Comparison of ENCODE assay signal across 28 mouse cellular contexts in the genomic region with DNA sequence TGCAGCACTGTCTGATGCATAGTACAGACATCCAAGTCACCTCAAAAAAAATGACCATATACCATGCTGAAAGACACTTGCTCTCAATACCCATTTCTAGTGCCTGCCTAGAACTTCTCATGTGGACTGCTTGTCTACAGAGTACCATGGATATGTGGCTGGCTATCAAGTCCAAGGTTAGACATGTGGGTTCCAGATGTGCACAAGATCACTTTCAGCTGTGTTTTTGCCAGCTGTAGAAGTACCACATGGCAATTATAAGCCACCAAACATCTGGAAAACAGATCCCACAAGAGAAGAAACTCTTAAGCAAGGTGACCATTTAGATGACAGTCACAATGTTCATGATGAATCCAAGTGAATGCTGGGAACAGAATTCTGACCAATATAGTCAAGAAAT.
A peak's percentile ranks its signal among the peaks of the same experiment; 100 is the strongest.
DNase-seq lines count a peak whose midpoint lies in the region; ATAC-seq and TF ChIP-seq lines count a peak whose summit lies in the region.
"Had no signal": no experiment of that assay in that cellular context is flagged by ENCODE, and none has a peak within 500 bp of the region (broad histone marks: within the 10 kb centered on the region; RNA-seq: fewer than 3 reads in every experiment).

No protein-coding gene starts in this region.

- no peak for TF ChIP-seq CTCF in liver, postnatal 0 days (IDR thresholded peaks at IDR 0.05; ENCODE audit: low read depth)

- H3K4me1 ChIP-seq in hindbrain, embryonic 10.5 days (replicated peaks): peaks cover 15% of the 10 kb centered on the region
- no peaks in the 10 kb centered on the region for H3K4me1 ChIP-seq in hindbrain, embryonic 16.5 days (ENCODE audit: control insufficient read depth, insufficient read depth, low read depth, low read length)
- H3K4me1 ChIP-seq in embryonic facial prominence, embryonic 14.5 days (ENCODE audit: control insufficient read depth, insufficient read depth, low read length): no peaks in the 10 kb centered on the region
- peaks cover 22% of the 10 kb centered on the region for H3K4me1 ChIP-seq in limb, embryonic 12.5 days (replicated peaks)
- H3K4me1 ChIP-seq in liver, postnatal 0 days (ENCODE audit: insufficient read depth): no peaks in the 10 kb centered on the region
- no peaks in the 10 kb centered on the region for H3K4me1 ChIP-seq in midbrain, embryonic 11.5 days (ENCODE audit: control insufficient read depth, insufficient read depth, low read length)
- H3K4me1 ChIP-seq: forebrain, embryonic 15.5 days had no signal

- ATAC-seq in hindbrain, embryonic 16.5 days: no peak
- ATAC-seq in embryonic facial prominence, embryonic 14.5 days (ENCODE audit: low read depth): no peak
- no peak for ATAC-seq in limb, embryonic 12.5 days (ENCODE audit: insufficient number of reproducible peaks, insufficient read depth, low FRiP score, low TSS enrichment, low read depth)
- ATAC-seq in liver, postnatal 0 days: no peak
- ATAC-seq in midbrain, embryonic 11.5 days (ENCODE audit: low FRiP score): no peak
- ATAC-seq: forebrain, embryonic 15.5 days; hindbrain, postnatal 0 days; midbrain, embryonic 13.5 days; Patski had no signal

- H3K9me3 ChIP-seq in hindbrain, embryonic 10.5 days: no peaks in the 10 kb centered on the region
- no peaks in the 10 kb centered on the region for H3K9me3 ChIP-seq in hindbrain, embryonic 16.5 days (ENCODE audit: control insufficient read depth, low read length)
- H3K9me3 ChIP-seq in embryonic facial prominence, embryonic 14.5 days (ENCODE audit: control insufficient read depth, low read length): no peaks in the 10 kb centered on the region
- H3K9me3 ChIP-seq in limb, embryonic 12.5 days: no peaks in the 10 kb centered on the region
- no peaks in the 10 kb centered on the region for H3K9me3 ChIP-seq in liver, postnatal 0 days (ENCODE audit: low read length)
- no peaks in the 10 kb centered on the region for H3K9me3 ChIP-seq in midbrain, embryonic 11.5 days (ENCODE audit: control insufficient read depth, low read length)
- H3K9me3 ChIP-seq: embryonic facial prominence, embryonic 13.5 days; forebrain, embryonic 15.5 days; limb, embryonic 13.5 days; midbrain, embryonic 13.5 days had no signal

- no peak overlapping the region for H3K9ac ChIP-seq in hindbrain, embryonic 16.5 days (ENCODE audit: low read depth, low read length)
- H3K9ac ChIP-seq in embryonic facial prominence, embryonic 14.5 days (ENCODE audit: low read depth, low read length): no peak overlapping the region
- H3K9ac ChIP-seq in limb, embryonic 12.5 days (replicated peaks): no peak overlapping the region
- no peak overlapping the region for H3K9ac ChIP-seq in liver, postnatal 0 days (replicated peaks)
- H3K9ac ChIP-seq in midbrain, embryonic 11.5 days (ENCODE audit: low read length): no peak overlapping the region
- H3K9ac ChIP-seq: embryonic facial prominence, embryonic 13.5 days; forebrain, embryonic 15.5 days; limb, embryonic 13.5 days; midbrain, embryonic 13.5 days had no signal

- H3K4me2 ChIP-seq in hindbrain, embryonic 16.5 days (ENCODE audit: low read length): no peak overlapping the region
- no peak overlapping the region for H3K4me2 ChIP-seq in embryonic facial prominence, embryonic 14.5 days (ENCODE audit: low read depth, low read length)
- H3K4me2 ChIP-seq in limb, embryonic 12.5 days: no peak overlapping the region
- H3K4me2 ChIP-seq in liver, postnatal 0 days (ENCODE audit: low read depth, low read length): no peak overlapping the region
- no peak overlapping the region for H3K4me2 ChIP-seq in midbrain, embryonic 11.5 days
- H3K4me2 ChIP-seq: embryonic facial prominence, embryonic 13.5 days; forebrain, embryonic 15.5 days; heart, embryonic 11.5 days; limb, embryonic 13.5 days; liver, embryonic 11.5 days; midbrain, embryonic 13.5 days had no signal

- peak; percentile 18 for DNase-seq in hindbrain, embryonic 10.5 days (ENCODE audit: low spot score)
- DNase-seq in embryo, embryonic 11 days: peak; percentile 65
- peak; percentile 27 for DNase-seq in embryonic facial prominence, embryonic 14.5 days (ENCODE audit: low spot score)
- DNase-seq in liver, postnatal 0 days: no peak
- no peak for DNase-seq in midbrain, embryonic 11.5 days (ENCODE audit: low spot score, missing footprints)
- DNase-seq in frontal cortex, postnatal 10 days (ENCODE audit: low spot score in 2 of 2): no peak
- DNase-seq: adrenal gland, postnatal 14 days; cerebellum, adult 11 months; cerebellum, adult 9-10 months; cerebellum, postnatal 36 days; gastrocnemius, postnatal 10 days; heart, postnatal 4 days; kidney, adult 9 months; kidney, postnatal 10 days; lung, postnatal 36 days; spleen, adult 18-20 months; thymus, postnatal 14 days had no signal

- H3K27ac ChIP-seq in hindbrain, embryonic 10.5 days: peak overlapping the region; percentile 19; the same call in 1 of the 2 replicates
- no peak overlapping the region for H3K27ac ChIP-seq in hindbrain, embryonic 16.5 days (ENCODE audit: low read depth, low read length)
- no peak overlapping the region for H3K27ac ChIP-seq in embryonic facial prominence, embryonic 14.5 days (replicated peaks; ENCODE audit: low read depth, low read length)
- H3K27ac ChIP-seq in limb, embryonic 12.5 days: peak overlapping the region; percentile 74; the same call in 1 of the 2 replicates
- H3K27ac ChIP-seq in liver, postnatal 0 days (ENCODE audit: low read depth): no peak overlapping the region
- H3K27ac ChIP-seq in midbrain, embryonic 11.5 days (ENCODE audit: low read depth, low read length): no peak overlapping the region
- H3K27ac ChIP-seq: embryonic facial prominence, embryonic 13.5 days; forebrain, embryonic 15.5 days; hindbrain, postnatal 0 days; limb, embryonic 13.5 days; midbrain, embryonic 13.5 days had no signal

- TF ChIP-seq EP300 in liver, postnatal 0 days (IDR thresholded peaks at IDR 0.05; ENCODE audit: low read depth): no peak

- H3K36me3 ChIP-seq in hindbrain, embryonic 10.5 days: no peaks in the 10 kb centered on the region
- H3K36me3 ChIP-seq in hindbrain, embryonic 16.5 days (ENCODE audit: control insufficient read depth, insufficient read depth, low read length): no peaks in the 10 kb centered on the region
- H3K36me3 ChIP-seq in embryonic facial prominence, embryonic 14.5 days (ENCODE audit: control insufficient read depth, insufficient read depth, low read length): no peaks in the 10 kb centered on the region
- no peaks in the 10 kb centered on the region for H3K36me3 ChIP-seq in limb, embryonic 12.5 days
- no peaks in the 10 kb centered on the region for H3K36me3 ChIP-seq in liver, postnatal 0 days (replicated peaks; ENCODE audit: insufficient read depth, low read length)
- no peaks in the 10 kb centered on the region for H3K36me3 ChIP-seq in midbrain, embryonic 11.5 days (ENCODE audit: control insufficient read depth, insufficient read depth, low read length)
- H3K36me3 ChIP-seq: embryonic facial prominence, embryonic 13.5 days; forebrain, embryonic 15.5 days; limb, embryonic 13.5 days; midbrain, embryonic 13.5 days had no signal

- H3K4me3 ChIP-seq in hindbrain, embryonic 10.5 days: no peak overlapping the region
- H3K4me3 ChIP-seq in hindbrain, embryonic 16.5 days (ENCODE audit: low read length): no peak overlapping the region
- H3K4me3 ChIP-seq in embryonic facial prominence, embryonic 14.5 days (ENCODE audit: low read depth, low read length): no peak overlapping the region
- H3K4me3 ChIP-seq in limb, embryonic 12.5 days (replicated peaks): no peak overlapping the region
- H3K4me3 ChIP-seq in liver, postnatal 0 days (ENCODE audit: low read depth, low read length): no peak overlapping the region
- no peak overlapping the region for H3K4me3 ChIP-seq in midbrain, embryonic 11.5 days (ENCODE audit: low read depth, low read length)
- H3K4me3 ChIP-seq: embryonic facial prominence, embryonic 13.5 days; erythroblast, embryonic 14.5 days; forebrain, embryonic 15.5 days; limb, embryonic 13.5 days; midbrain, embryonic 13.5 days had no signal

- H3K27me3 ChIP-seq in hindbrain, embryonic 10.5 days (ENCODE audit: insufficient read depth, poor library complexity, severe bottlenecking): no peaks in the 10 kb centered on the region
- H3K27me3 ChIP-seq in hindbrain, embryonic 16.5 days (replicated peaks; ENCODE audit: control insufficient read depth, insufficient read depth, low read length): no peaks in the 10 kb centered on the region
- H3K27me3 ChIP-seq in embryonic facial prominence, embryonic 14.5 days (replicated peaks; ENCODE audit: control insufficient read depth, insufficient read depth, low read length): no peaks in the 10 kb centered on the region
- H3K27me3 ChIP-seq in limb, embryonic 12.5 days: no peaks in the 10 kb centered on the region
- no peaks in the 10 kb centered on the region for H3K27me3 ChIP-seq in liver, postnatal 0 days (ENCODE audit: insufficient read depth, low read length)
- H3K27me3 ChIP-seq in midbrain, embryonic 11.5 days (ENCODE audit: control insufficient read depth, insufficient read depth, low read length): no peaks in the 10 kb centered on the region
- H3K27me3 ChIP-seq: embryonic facial prominence, embryonic 13.5 days; forebrain, embryonic 15.5 days; limb, embryonic 13.5 days; midbrain, embryonic 13.5 days; Patski had no signal

Comparison
In these comparisons a context has a peak if more than half of its experiments do, and no peak if none do; other contexts are left out.
1. H3K27ac ChIP-seq: peak in hindbrain, embryonic 10.5 days (single experiment) and limb, embryonic 12.5 days (single experiment); none in hindbrain, embryonic 16.5 days (single experiment), embryonic facial prominence, embryonic 14.5 days (single experiment), liver, postnatal 0 days (single experiment) and midbrain, embryonic 11.5 days (single experiment).
2. DNase-seq: peak in hindbrain, embryonic 10.5 days (single experiment), embryo, embryonic 11 days (single experiment) and embryonic facial prominence, embryonic 14.5 days (single experiment); none in liver, postnatal 0 days (single experiment), midbrain, embryonic 11.5 days (single experiment) and frontal cortex, postnatal 10 days (0 of 2).